Mouse (Mus musculus): ENCODE results near the gene Metrn. TPM values are rescaled to one million over a fixed set of nuclear protein-coding genes. Genes with fewer than 3 reads are reported as not detected.

Gene Metrn
- total and polyA plus RNA-seq, 3 experiments, result 16.9 to 50.1 (median 23.7) TPM

DNA sequence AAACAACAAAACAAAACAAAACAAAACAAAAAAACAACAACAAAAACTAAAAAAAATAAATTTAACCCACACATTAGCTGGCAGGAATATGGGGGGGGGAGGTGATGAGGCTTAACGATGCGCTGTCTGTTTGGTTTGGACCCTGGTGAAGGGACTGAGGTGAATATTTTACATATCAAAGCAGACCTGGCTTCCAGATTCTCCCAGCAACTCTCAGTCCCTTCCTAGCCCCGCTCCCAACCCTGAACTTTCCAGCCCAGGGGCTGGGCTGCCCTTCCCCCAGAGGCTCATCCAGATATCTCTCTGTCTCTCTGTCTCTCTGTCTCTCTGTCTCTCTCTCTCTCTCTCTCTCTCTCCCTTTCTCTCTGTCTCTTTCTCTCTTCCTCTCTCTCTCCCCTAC lies 34.3 kb downstream of the Metrn start:
- in situ Hi-C loops (cut with MboI; ENCODE audit: low pct_ligation_motif_present, low pct_unique_long_range_greater_than_20kb, low sequenced_read_pairs), result no loop called here
- DNase-seq (ENCODE audit: extremely low read depth), result no peak
- Histone ChIP-seq H3K9me3 (replicated peaks; ENCODE audit: low read length) (no peaks in the 10 kb centered on the region), H3K27me3 (replicated peaks) (peaks cover 84% of the 10 kb centered on the region), H3K27ac (ENCODE audit: insufficient read depth, low read depth) (no peak overlapping the region), H3K4me1 (ENCODE audit: control insufficient read depth in 1 of 2, insufficient read depth in 2 of 2) (no peaks in the 10 kb centered on the region), H3K4me3 (replicated peaks in 1 of 3; ENCODE audit: low read depth in 2 of 3, low read length in 2 of 3, poor library complexity in 1 of 3) (no peak overlapping the region), H3K4me2 (ENCODE audit: insufficient read depth, low read depth, poor library complexity, severe bottlenecking) (no peak overlapping the region), H3K79me2 (replicated peaks; ENCODE audit: control insufficient read depth, extremely low read depth, insufficient read depth, poor library complexity, severe bottlenecking) (no peaks in the 10 kb centered on the region), H3K9ac (ENCODE audit: insufficient read depth, low read depth) (no peak overlapping the region), H3K36me3 (replicated peaks in 1 of 2; ENCODE audit: control insufficient read depth in 1 of 2, insufficient read depth in 1 of 2, low read length in 1 of 2) (no peaks in the 10 kb centered on the region)
- TF ChIP-seq NELFE (IDR thresholded peaks at IDR 0.05; ENCODE audit: low read depth, low read length), result no peak
- no peak for TF ChIP-seq TBP (conservative IDR thresholded peaks at IDR 0.05; ENCODE audit: low read depth, low read length)
- TF ChIP-seq RCOR1 (conservative IDR thresholded peaks at IDR 0.05; ENCODE audit: low read depth, low read length), result no peak
- dilution Hi-C loops (cut with MboI; ENCODE audit: extremely low pct_ligation_motif_present, extremely low pct_unique_long_range_greater_than_20kb, low sequenced_read_pairs), result no loop called here

DNA sequence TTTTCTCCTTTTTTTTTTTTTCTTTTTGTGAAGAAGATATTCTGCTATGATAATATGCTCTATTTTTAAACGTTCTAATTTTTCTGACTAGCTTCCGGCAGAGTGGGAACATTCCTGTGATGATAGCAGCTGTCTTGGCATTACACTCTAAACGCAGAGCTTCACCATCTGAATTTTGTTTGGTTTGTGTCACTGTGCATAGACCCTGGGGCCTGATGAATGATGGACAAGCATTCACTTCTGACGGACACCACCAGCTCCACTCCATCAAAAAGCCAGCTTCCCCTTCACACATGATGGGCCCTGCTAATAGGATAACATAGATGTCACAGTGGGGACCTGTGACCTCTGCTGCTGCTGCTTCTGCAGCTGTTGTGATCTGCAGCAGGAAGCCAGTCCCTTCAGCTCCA lies 35.4 kb downstream of the Metrn start:
- H3K36me3 ChIP-seq (replicated peaks in 1 of 2; ENCODE audit: control insufficient read depth in 1 of 2, insufficient read depth in 1 of 2, low read length in 1 of 2), result no peaks in the 10 kb centered on the region
- H3K9ac ChIP-seq (ENCODE audit: insufficient read depth, low read depth), result no peak overlapping the region
- dilution Hi-C loops (cut with MboI; ENCODE audit: extremely low pct_ligation_motif_present, extremely low pct_unique_long_range_greater_than_20kb, low sequenced_read_pairs), result no loop called here
- H3K27ac ChIP-seq (ENCODE audit: insufficient read depth, low read depth), result no peak overlapping the region
- in situ Hi-C loops (cut with MboI; ENCODE audit: low pct_ligation_motif_present, low pct_unique_long_range_greater_than_20kb, low sequenced_read_pairs), result no loop called here
- DNase-seq (ENCODE audit: extremely low read depth), result no peak
- no peaks in the 10 kb centered on the region for H3K9me3 ChIP-seq (replicated peaks; ENCODE audit: low read length)
- no peaks in the 10 kb centered on the region for H3K79me2 ChIP-seq (replicated peaks; ENCODE audit: control insufficient read depth, extremely low read depth, insufficient read depth, poor library complexity, severe bottlenecking)
- TF ChIP-seq SMC3 (IDR thresholded peaks at IDR 0.05; ENCODE audit: low read depth, low read length) (no peak), HCFC1 (IDR thresholded peaks at IDR 0.05; ENCODE audit: low read depth, low read length) (no peak), ZMIZ1 (IDR thresholded peaks at IDR 0.05; ENCODE audit: low read depth, low read length) (no peak), MYC (IDR thresholded peaks at IDR 0.05; ENCODE audit: low read depth, low read length) (no peak), ZKSCAN1 (IDR thresholded peaks at IDR 0.05; ENCODE audit: borderline replicate concordance, low read depth, low read length) (no peak), RCOR1 (conservative IDR thresholded peaks at IDR 0.05; ENCODE audit: low read depth, low read length) (no peak)
- peaks cover 84% of the 10 kb centered on the region for H3K27me3 ChIP-seq (replicated peaks)
- no peak overlapping the region for H3K4me2 ChIP-seq (ENCODE audit: insufficient read depth, low read depth, poor library complexity, severe bottlenecking)
- no peaks in the 10 kb centered on the region for H3K4me1 ChIP-seq (ENCODE audit: control insufficient read depth in 1 of 2, insufficient read depth in 2 of 2)
- no peak overlapping the region for H3K4me3 ChIP-seq (replicated peaks in 1 of 3; ENCODE audit: low read depth in 2 of 3, low read length in 2 of 3, poor library complexity in 1 of 3)

DNA sequence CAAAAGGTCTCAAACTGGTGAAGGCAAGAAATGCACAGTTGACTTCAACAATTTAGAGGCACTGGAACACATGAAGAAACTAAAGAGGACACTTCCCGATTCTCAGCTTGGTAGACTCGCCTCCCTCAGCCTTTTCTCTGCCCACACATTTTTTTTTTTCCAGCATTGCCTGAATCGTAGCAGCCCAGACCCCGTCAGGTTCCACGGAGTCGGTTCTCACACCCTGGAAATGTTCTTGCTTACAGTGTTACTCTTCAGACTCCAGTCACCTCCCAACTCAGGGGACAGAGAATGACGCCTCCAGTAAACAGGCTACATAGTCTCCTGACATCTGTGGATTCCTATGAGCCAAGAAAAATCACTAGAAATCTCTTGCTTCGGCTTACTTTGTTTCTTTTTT lies 36.8 kb downstream of the Metrn start:
- Histone ChIP-seq H3K27me3 (replicated peaks) (peaks cover 86% of the 10 kb centered on the region), H3K4me3 (replicated peaks in 1 of 3; ENCODE audit: low read depth in 2 of 3, low read length in 2 of 3, poor library complexity in 1 of 3) (no peak overlapping the region), H3K4me2 (ENCODE audit: insufficient read depth, low read depth, poor library complexity, severe bottlenecking) (no peak overlapping the region), H3K27ac (ENCODE audit: insufficient read depth, low read depth) (no peak overlapping the region), H3K4me1 (ENCODE audit: control insufficient read depth in 1 of 2, insufficient read depth in 2 of 2) (no peaks in the 10 kb centered on the region), H3K79me2 (replicated peaks; ENCODE audit: control insufficient read depth, extremely low read depth, insufficient read depth, poor library complexity, severe bottlenecking) (no peaks in the 10 kb centered on the region), H3K9ac (ENCODE audit: insufficient read depth, low read depth) (no peak overlapping the region), H3K9me3 (replicated peaks; ENCODE audit: low read length) (no peaks in the 10 kb centered on the region), H3K36me3 (replicated peaks in 1 of 2; ENCODE audit: control insufficient read depth in 1 of 2, insufficient read depth in 1 of 2, low read length in 1 of 2) (no peaks in the 10 kb centered on the region)
- TF ChIP-seq MEF2A (IDR thresholded peaks at IDR 0.05; ENCODE audit: borderline replicate concordance, low read depth, low read length) (no peak), GABPA (IDR thresholded peaks at IDR 0.05; ENCODE audit: insufficient replicate concordance, low read depth, low read length) (no peak), KAT2A (IDR thresholded peaks at IDR 0.05; ENCODE audit: insufficient replicate concordance, low read length) (no peak), NELFE (IDR thresholded peaks at IDR 0.05; ENCODE audit: low read depth, low read length) (no peak), MYC (IDR thresholded peaks at IDR 0.05; ENCODE audit: low read depth, low read length) (no peak), MAX (IDR thresholded peaks at IDR 0.05; ENCODE audit: low read length) (no peak), ZNF384 (IDR thresholded peaks at IDR 0.05; ENCODE audit: low read depth, low read length) (no peak), E2F4 (IDR thresholded peaks at IDR 0.05; ENCODE audit: insufficient replicate concordance, low read depth, low read length) (no peak), CHD2 (IDR thresholded peaks at IDR 0.05; ENCODE audit: low read length) (no peak)
- no peak for DNase-seq (ENCODE audit: extremely low read depth)
- in situ Hi-C loops (cut with MboI; ENCODE audit: low pct_ligation_motif_present, low pct_unique_long_range_greater_than_20kb, low sequenced_read_pairs), result no loop called here
- dilution Hi-C loops (cut with MboI; ENCODE audit: extremely low pct_ligation_motif_present, extremely low pct_unique_long_range_greater_than_20kb, low sequenced_read_pairs), result no loop called here
